Mouse (Mus musculus): ENCODE results near the gene Gm21962.

- TF ChIP-seq CTCF (IDR thresholded peaks at IDR 0.05; ENCODE audit: extremely low read depth, insufficient read depth, low read length) (no peak), POLR2A (IDR thresholded peaks at IDR 0.05; ENCODE audit: extremely low read depth, insufficient read depth, low read length) (no peak)
Observed at GRCm38 (mm10) chr3:137625054-137625453, 46.3 kb upstream of the Gm21962 start.
